Mouse (Mus musculus): Measurements from ENCODE around the gene Angel2. TPM values are rescaled to one million over a fixed set of nuclear protein-coding genes. Genes with fewer than 3 reads are reported as not detected.
A peak's percentile ranks its signal among the peaks of the same experiment; 100 is the strongest.

Angel2 gene
- polyA plus RNA-seq, 1 experiment from 2014 or later, result 41.8 TPM

GRCm38 (mm10) chr1:190927311-190927710, 2.4 kb downstream of the Angel2 start:
- no peak overlapping the region for H3K27ac ChIP-seq (ENCODE audit: low read depth, low read length)
- H3K27me3 ChIP-seq (replicated peaks; ENCODE audit: control insufficient read depth, insufficient read depth, low read length), result no peaks in the 10 kb centered on the region
- no peak overlapping the region for H3K9ac ChIP-seq (ENCODE audit: low read depth, low read length)
- H3K4me1 ChIP-seq (ENCODE audit: control insufficient read depth, insufficient read depth, low read depth, low read length), result peaks cover 12% of the 10 kb centered on the region
- WGBS, result 93% methylated on average over 3 of the region's 3 CpGs
- H3K9me3 ChIP-seq (ENCODE audit: control insufficient read depth, low read length), result no peaks in the 10 kb centered on the region
- H3K36me3 ChIP-seq (ENCODE audit: control insufficient read depth, insufficient read depth, low read length), result no peaks in the 10 kb centered on the region
- H3K4me3 ChIP-seq (ENCODE audit: low read length), result no peak overlapping the region
- H3K4me2 ChIP-seq (ENCODE audit: low read length), result peak overlapping the region; percentile 68
- no peak for ATAC-seq

- H3K9me3 ChIP-seq (ENCODE audit: control insufficient read depth, low read length), result no peaks in the 10 kb centered on the region
- peaks cover 12% of the 10 kb centered on the region for H3K4me1 ChIP-seq (ENCODE audit: control insufficient read depth, insufficient read depth, low read depth, low read length)
- H3K27ac ChIP-seq (ENCODE audit: low read depth, low read length), result peak overlapping the region; percentile 99
- peak overlapping the region; percentile 93 for H3K9ac ChIP-seq (ENCODE audit: low read depth, low read length)
- H3K27me3 ChIP-seq (replicated peaks; ENCODE audit: control insufficient read depth, insufficient read depth, low read length), result no peaks in the 10 kb centered on the region
- peak overlapping the region; percentile 68 for H3K4me2 ChIP-seq (ENCODE audit: low read length)
- ATAC-seq, result peak; percentile 28
- WGBS, result 20% methylated on average over 16 of the region's 16 CpGs
- peak overlapping the region; percentile 73 for H3K4me3 ChIP-seq (ENCODE audit: low read length)
- H3K36me3 ChIP-seq (ENCODE audit: control insufficient read depth, insufficient read depth, low read length), result no peaks in the 10 kb centered on the region
These were observed 2.9 kb downstream of the Angel2 start for GRCm38 (mm10) chr1:190927751-190928369.

GRCm38 (mm10) chr1:190928370-190929009, 3.6 kb downstream of the Angel2 start:
- H3K4me3 ChIP-seq (ENCODE audit: low read length), result peak overlapping the region; percentile 73
- peak overlapping the region; percentile 93 for H3K9ac ChIP-seq (ENCODE audit: low read depth, low read length)
- H3K4me2 ChIP-seq (ENCODE audit: low read length), result peak overlapping the region; percentile 75
- H3K27me3 ChIP-seq (replicated peaks; ENCODE audit: control insufficient read depth, insufficient read depth, low read length), result no peaks in the 10 kb centered on the region
- under 1% methylated on average over 48 of the region's 79 CpGs for WGBS
- peak; percentile 98 for ATAC-seq
- no peaks in the 10 kb centered on the region for H3K36me3 ChIP-seq (ENCODE audit: control insufficient read depth, insufficient read depth, low read length)
- peaks cover 12% of the 10 kb centered on the region for H3K4me1 ChIP-seq (ENCODE audit: control insufficient read depth, insufficient read depth, low read depth, low read length)
- H3K27ac ChIP-seq (ENCODE audit: low read depth, low read length), result peak overlapping the region; percentile 99
- no peaks in the 10 kb centered on the region for H3K9me3 ChIP-seq (ENCODE audit: control insufficient read depth, low read length)

DNA sequence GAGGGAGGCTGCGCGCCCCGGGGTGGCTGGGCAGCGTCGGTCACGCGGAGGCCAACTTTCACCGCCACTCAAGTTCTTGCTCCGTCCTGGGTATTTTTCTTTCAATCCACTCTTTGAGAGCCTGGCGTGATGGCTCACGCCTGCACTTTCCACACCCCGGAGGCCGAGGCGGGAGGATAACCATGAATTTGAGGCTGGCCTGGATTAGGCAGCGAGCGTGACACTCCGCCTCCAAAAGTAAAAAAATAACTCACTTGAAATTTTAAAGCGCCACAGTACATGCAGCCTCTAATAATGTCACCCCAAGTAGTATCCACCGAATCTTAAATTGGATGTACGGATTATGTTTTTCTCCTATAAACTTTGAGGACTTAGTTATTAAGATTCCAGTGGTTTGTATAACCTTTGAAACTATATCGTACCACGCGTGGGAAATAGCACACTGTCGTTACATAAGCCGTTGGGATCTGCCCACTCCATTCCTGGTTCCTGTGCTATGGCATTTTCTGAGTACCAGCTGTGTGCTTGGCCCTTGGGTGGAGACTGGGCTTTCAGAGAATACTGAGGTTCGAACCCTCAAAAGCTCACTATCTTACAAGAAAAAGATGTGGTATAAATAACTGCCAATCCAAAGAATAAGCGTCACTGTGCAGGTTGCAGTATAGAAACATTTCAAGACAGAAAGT, 4.2 kb downstream of the Angel2 start:
- H3K9ac ChIP-seq (ENCODE audit: low read depth, low read length), result peak overlapping the region; percentile 93
- no peaks in the 10 kb centered on the region for H3K9me3 ChIP-seq (ENCODE audit: control insufficient read depth, low read length)
- no peaks in the 10 kb centered on the region for H3K27me3 ChIP-seq (replicated peaks; ENCODE audit: control insufficient read depth, insufficient read depth, low read length)
- H3K4me3 ChIP-seq (ENCODE audit: low read length), result peak overlapping the region; percentile 73
- ATAC-seq, result no peak
- peak overlapping the region; percentile 99 for H3K27ac ChIP-seq (ENCODE audit: low read depth, low read length)
- H3K4me2 ChIP-seq (ENCODE audit: low read length), result peak overlapping the region; percentile 75
- H3K36me3 ChIP-seq (ENCODE audit: control insufficient read depth, insufficient read depth, low read length), result peaks cover 3% of the 10 kb centered on the region; the same call in 1 of the 2 replicates
- H3K4me1 ChIP-seq (ENCODE audit: control insufficient read depth, insufficient read depth, low read depth, low read length), result peaks cover 12% of the 10 kb centered on the region
- 8% methylated on average over 27 of the region's 27 CpGs for WGBS

GRCm38 (mm10) chr1:190930181-190930580, 5.3 kb downstream of the Angel2 start:
- H3K4me3 ChIP-seq (ENCODE audit: low read length), result no peak overlapping the region
- H3K27me3 ChIP-seq (replicated peaks; ENCODE audit: control insufficient read depth, insufficient read depth, low read length), result no peaks in the 10 kb centered on the region
- no peaks in the 10 kb centered on the region for H3K9me3 ChIP-seq (ENCODE audit: control insufficient read depth, low read length)
- H3K9ac ChIP-seq (ENCODE audit: low read depth, low read length), result no peak overlapping the region
- H3K4me2 ChIP-seq (ENCODE audit: low read length), result no peak overlapping the region
- H3K4me1 ChIP-seq (ENCODE audit: control insufficient read depth, insufficient read depth, low read depth, low read length), result peaks cover 12% of the 10 kb centered on the region
- H3K36me3 ChIP-seq (ENCODE audit: control insufficient read depth, insufficient read depth, low read length), result peaks cover 4% of the 10 kb centered on the region; the same call in 1 of the 2 replicates
- 90% methylated on average over 6 of the region's 6 CpGs for WGBS
- no peak for ATAC-seq
- no peak overlapping the region for H3K27ac ChIP-seq (ENCODE audit: low read depth, low read length)

DNA sequence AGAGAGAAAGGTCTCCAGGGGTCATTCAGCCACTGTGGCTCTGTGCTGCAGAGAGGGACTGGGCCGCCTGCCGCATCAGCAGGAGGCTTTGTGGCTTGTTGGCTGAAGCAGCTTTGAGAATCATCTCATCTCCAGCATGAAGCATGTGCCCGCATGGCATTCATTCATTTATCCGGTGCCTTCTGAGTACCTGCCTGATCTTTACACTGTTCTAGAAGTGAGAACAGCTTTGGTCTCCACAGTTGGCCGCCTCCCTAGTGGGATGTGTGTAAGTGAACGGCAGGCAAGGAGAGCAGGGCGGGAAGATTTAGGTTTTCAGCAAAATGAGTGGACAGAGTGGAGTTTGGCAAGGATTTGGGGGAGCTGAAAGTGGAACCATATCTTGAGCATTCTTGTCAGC, 14.9 kb downstream of the Angel2 start:
- ATAC-seq, result no peak
- H3K4me2 ChIP-seq (ENCODE audit: low read length), result no peak overlapping the region
- H3K36me3 ChIP-seq (ENCODE audit: control insufficient read depth, insufficient read depth, low read length), result peaks cover 47% of the 10 kb centered on the region
- H3K9ac ChIP-seq (ENCODE audit: low read depth, low read length), result no peak overlapping the region
- no peak overlapping the region for H3K27ac ChIP-seq (ENCODE audit: low read depth, low read length)
- no peaks in the 10 kb centered on the region for H3K9me3 ChIP-seq (ENCODE audit: control insufficient read depth, low read length)
- H3K27me3 ChIP-seq (replicated peaks; ENCODE audit: control insufficient read depth, insufficient read depth, low read length), result no peaks in the 10 kb centered on the region
- H3K4me3 ChIP-seq (ENCODE audit: low read length), result no peak overlapping the region
- no peaks in the 10 kb centered on the region for H3K4me1 ChIP-seq (ENCODE audit: control insufficient read depth, insufficient read depth, low read depth, low read length)
- 81% methylated on average over 7 of the region's 7 CpGs for WGBS

DNA sequence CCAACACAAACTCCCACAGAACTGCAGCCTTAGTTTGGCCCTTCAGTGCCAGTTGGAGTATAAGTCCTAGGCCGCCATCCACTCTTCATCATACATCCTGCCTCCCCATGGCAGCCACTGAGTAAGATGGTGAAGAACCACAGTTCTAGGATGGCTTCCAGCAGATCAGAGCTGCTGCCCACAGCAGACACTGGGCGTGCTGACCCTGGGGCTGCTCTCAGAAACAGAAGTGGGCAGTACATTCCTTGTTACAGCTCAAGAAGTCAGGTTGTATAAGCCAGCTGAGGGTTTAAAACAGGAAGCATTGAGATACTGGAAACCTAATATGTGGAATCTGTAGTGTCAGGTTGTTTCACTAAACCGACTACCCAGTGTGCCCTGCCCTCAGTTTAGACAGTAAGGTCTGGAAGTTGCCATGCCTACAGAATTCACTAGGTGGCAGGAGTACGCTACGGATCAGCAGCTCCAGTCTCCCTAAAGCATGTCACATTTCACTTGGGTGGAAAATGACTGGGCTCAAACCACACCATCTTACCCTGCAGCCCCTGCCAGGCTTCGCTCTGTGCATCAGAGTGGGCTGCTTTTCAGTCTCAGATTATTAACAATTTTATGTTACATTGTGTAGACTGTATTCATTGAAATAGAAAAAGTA, 19.3 kb downstream of the Angel2 start:
- no peaks in the 10 kb centered on the region for H3K4me1 ChIP-seq (ENCODE audit: control insufficient read depth, insufficient read depth, low read depth, low read length)
- 49% methylated on average over 6 of the region's 6 CpGs for WGBS
- no peaks in the 10 kb centered on the region for H3K27me3 ChIP-seq (replicated peaks; ENCODE audit: control insufficient read depth, insufficient read depth, low read length)
- ATAC-seq, result peak; percentile 83
- H3K4me3 ChIP-seq (ENCODE audit: low read length), result no peak overlapping the region
- H3K9me3 ChIP-seq (ENCODE audit: control insufficient read depth, low read length), result no peaks in the 10 kb centered on the region
- no peak overlapping the region for H3K4me2 ChIP-seq (ENCODE audit: low read length)
- H3K9ac ChIP-seq (ENCODE audit: low read depth, low read length), result no peak overlapping the region
- no peak overlapping the region for H3K27ac ChIP-seq (ENCODE audit: low read depth, low read length)
- peaks cover 55% of the 10 kb centered on the region for H3K36me3 ChIP-seq (ENCODE audit: control insufficient read depth, insufficient read depth, low read length)

DNA sequence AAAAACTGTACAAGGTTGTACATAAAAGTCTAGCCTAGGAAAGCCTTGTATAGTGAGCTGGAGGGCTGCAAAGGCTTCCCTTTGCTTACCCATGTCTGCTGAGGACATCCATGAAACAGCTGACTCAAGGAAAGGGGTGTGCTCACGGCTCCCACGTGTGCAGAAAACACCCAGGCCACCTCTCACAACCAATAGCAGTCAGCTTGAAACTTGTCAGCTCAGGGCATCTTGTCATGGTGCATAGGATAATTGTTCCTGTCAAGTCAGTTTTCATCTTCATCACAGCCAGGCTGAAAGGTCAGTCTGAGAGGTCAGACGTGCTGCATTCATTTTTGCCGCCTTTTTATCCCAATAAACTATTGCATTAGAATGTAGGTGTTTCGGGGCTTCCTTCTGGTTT, 23.1 kb downstream of the Angel2 start:
- no peak overlapping the region for H3K4me3 ChIP-seq (ENCODE audit: low read length)
- no peak overlapping the region for H3K4me2 ChIP-seq (ENCODE audit: low read length)
- peaks cover 34% of the 10 kb centered on the region for H3K36me3 ChIP-seq (ENCODE audit: control insufficient read depth, insufficient read depth, low read length)
- WGBS, result 75% methylated on average over 5 of the region's 5 CpGs
- no peak for ATAC-seq
- H3K9ac ChIP-seq (ENCODE audit: low read depth, low read length), result no peak overlapping the region
- H3K27me3 ChIP-seq (replicated peaks; ENCODE audit: control insufficient read depth, insufficient read depth, low read length), result no peaks in the 10 kb centered on the region
- H3K27ac ChIP-seq (ENCODE audit: low read depth, low read length), result no peak overlapping the region
- H3K4me1 ChIP-seq (ENCODE audit: control insufficient read depth, insufficient read depth, low read depth, low read length), result no peaks in the 10 kb centered on the region
- no peaks in the 10 kb centered on the region for H3K9me3 ChIP-seq (ENCODE audit: control insufficient read depth, low read length)

DNA sequence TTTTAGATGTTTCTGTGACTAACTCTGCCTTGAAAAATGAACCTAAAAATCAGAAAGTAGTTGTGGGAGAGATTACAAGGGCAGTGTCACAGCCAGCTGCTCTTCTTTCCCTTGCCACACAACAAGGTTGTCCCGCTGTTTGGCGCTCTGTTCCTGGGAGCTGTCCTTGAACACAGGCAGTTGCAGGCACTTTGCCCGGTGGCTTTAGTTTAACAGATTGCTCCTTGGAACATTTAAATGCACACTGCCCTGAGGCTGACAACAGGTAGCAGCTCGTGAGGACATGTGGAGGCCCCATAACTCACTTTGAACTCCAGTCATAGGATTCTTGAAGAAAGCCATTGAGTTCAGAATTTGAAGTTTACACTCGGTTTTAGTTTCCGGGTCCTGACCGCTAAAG, 23.5 kb downstream of the Angel2 start:
- Histone ChIP-seq H3K9me3 (ENCODE audit: control insufficient read depth, low read length) (no peaks in the 10 kb centered on the region), H3K4me1 (ENCODE audit: control insufficient read depth, insufficient read depth, low read depth, low read length) (no peaks in the 10 kb centered on the region), H3K4me3 (ENCODE audit: low read length) (no peak overlapping the region), H3K36me3 (ENCODE audit: control insufficient read depth, insufficient read depth, low read length) (peaks cover 34% of the 10 kb centered on the region), H3K27me3 (replicated peaks; ENCODE audit: control insufficient read depth, insufficient read depth, low read length) (no peaks in the 10 kb centered on the region), H3K27ac (ENCODE audit: low read depth, low read length) (no peak overlapping the region), H3K4me2 (ENCODE audit: low read length) (no peak overlapping the region), H3K9ac (ENCODE audit: low read depth, low read length) (no peak overlapping the region)
- no peak for ATAC-seq
- 80% methylated on average over 7 of the region's 7 CpGs for WGBS

Data from hindbrain, embryonic 16.5 days (tissue).